Mouse (Mus musculus) Patski (cell line): ENCODE data around the gene Ccdc141. TPM values are rescaled to one million over a fixed set of nuclear protein-coding genes. Genes with fewer than 3 reads are reported as not detected.

Experiments
- ATAC-seq: fragments of 100-300 bp; one replicate; pipeline ENCODE4 v1.8.0; 2021
- CTCF ChIA-PET: fragments of 350-600 bp; sonication (Branson Sonifier 250); formaldehyde crosslinking; loops from one replicate; lab custom pipeline; 2022; ENCODE audit warnings: inconsistent platforms; lab: Charles Lee
- POLR2A ChIA-PET: fragments of 350-600 bp; sonication (Branson Sonifier 250); formaldehyde crosslinking; loops from one replicate; lab custom pipeline; 2022; ENCODE audit warnings: antibody characterized with exemption, inconsistent platforms; lab: Charles Lee
- DNase-seq: peaks from one replicate; pipeline ENCODE4 v3.0.0-alpha.2; 2011; ENCODE audit warnings: low read depth, low spot score
- H3K27me3 ChIP-seq: fragments of 371-371 bp; one replicate; pipeline ENCODE4 v1.5.1; 2021
- CTCF ChIP-seq: fragments of 100-300 bp; IDR thresholded peaks from one replicate; pipeline ENCODE4 v1.5.1; 2021
- in situ Hi-C: fragments of 300-500 bp; cut with MboI; formaldehyde crosslinking; loops from 3 replicates; pipeline ENCODE4 v1.11.1; 2018; ENCODE audit warnings: low pct_unique_long_range_greater_than_20kb, mixed read lengths
- polyA plus RNA-seq: library from polyadenylated mRNA; unstranded; gene quantifications from one replicate; pipeline ENCODE4 v1.2.3, GENCODE M21; 2021

Ccdc141 gene
- polyA plus RNA-seq, 1 experiment from 2014 or later: 0.56 TPM

- TF ChIP-seq CTCF: no peak
- ATAC-seq (no peak), DNase-seq (no peak)
- peaks cover 18% of the 10 kb centered on the region for H3K27me3 ChIP-seq
- in situ Hi-C loops: no loop called here
- ChIA-PET POLR2A (no interaction called here), CTCF (interaction anchor here (1.0 to 1.7 kb wide), 4 partner anchors 9 to 125 kb away, joined by 3 to 4 read pairs (median 4); no protein-coding TSS in a partner anchor)
Measured at GRCm38 (mm10) chr2:77078746-77079145, 91.7 kb downstream of the Ccdc141 start.

GRCm38 (mm10) chr2:77074373-77074772 lies 96.1 kb downstream of the Ccdc141 start:
- CTCF ChIA-PET: interaction anchor here (0.8 kb wide), 1 partner anchor 267 kb away, joined by 4 read pairs; no protein-coding TSS in a partner anchor
- TF ChIP-seq CTCF: no peak
- POLR2A ChIA-PET: no interaction called here
- ATAC-seq (no peak), DNase-seq (no peak)
- in situ Hi-C loops: loop anchor here (25.0 kb wide), 1 partner anchor 638 kb away; no protein-coding TSS in a partner anchor
- peaks cover 24% of the 10 kb centered on the region for H3K27me3 ChIP-seq

- no peak for ATAC-seq
- TF ChIP-seq CTCF: no peak
- no peak for DNase-seq
Measured at GRCm38 (mm10) chr2:77073930-77074329, 96.5 kb downstream of the Ccdc141 start.

GRCm38 (mm10) chr2:77065294-77065693 lies 105.1 kb downstream of the Ccdc141 start:
- CTCF ChIA-PET: no interaction called here
- POLR2A ChIA-PET: no interaction called here
- in situ Hi-C loops: loop anchor here (10.0 to 25.0 kb wide), 2 partner anchors 140 to 647 kb away; no protein-coding TSS in a partner anchor
- DNase-seq (no peak), ATAC-seq (no peak)
- TF ChIP-seq CTCF: no peak
- peaks cover 10% of the 10 kb centered on the region for H3K27me3 ChIP-seq

More at GRCm38 (mm10) chr2:77073930-77074329, 96.5 kb downstream of the Ccdc141 start:
- ChIA-PET POLR2A (no interaction called here), CTCF (no interaction called here)
- in situ Hi-C loops: loop anchor here (25.0 kb wide), 1 partner anchor 638 kb away; no protein-coding TSS in a partner anchor
- H3K27me3 ChIP-seq: peaks cover 24% of the 10 kb centered on the region

GRCm38 (mm10) chr2:77061871-77062270 lies 108.6 kb downstream of the Ccdc141 start:
- in situ Hi-C loops: loop anchor here (5.0 to 25.0 kb wide), 3 partner anchors 143 to 650 kb away; no protein-coding TSS in a partner anchor
- peaks cover 9% of the 10 kb centered on the region for H3K27me3 ChIP-seq
- ChIA-PET CTCF (interaction anchor here (0.7 to 1.4 kb wide), 3 partner anchors 18 to 283 kb away, joined by 3 to 4 read pairs (median 3); no protein-coding TSS in a partner anchor), POLR2A (no interaction called here)
- ATAC-seq (no peak), DNase-seq (no peak)
- TF ChIP-seq CTCF: peak; percentile 71

- ChIA-PET CTCF (interaction anchor here (0.7 to 3.0 kb wide), 3 partner anchors 10 to 282 kb away, joined by 3 to 13 read pairs (median 5); no protein-coding TSS in a partner anchor), POLR2A (no interaction called here)
- no peak for TF ChIP-seq CTCF
- DNase-seq (no peak), ATAC-seq (no peak)
- in situ Hi-C loops: loop anchor here (25.0 kb wide), 1 partner anchor 653 kb away; no protein-coding TSS in a partner anchor
- peaks cover 10% of the 10 kb centered on the region for H3K27me3 ChIP-seq
Measured at GRCm38 (mm10) chr2:77059596-77059995, 110.8 kb downstream of the Ccdc141 start.

GRCm38 (mm10) chr2:77056367-77056766 lies 114.1 kb downstream of the Ccdc141 start:
- DNase-seq: no peak
- in situ Hi-C loops: loop anchor here (25.0 kb wide), 1 partner anchor 656 kb away; no protein-coding TSS in a partner anchor
- CTCF ChIA-PET: interaction anchor here (1.3 kb wide), 1 partner anchor 25 kb away, joined by 4 read pairs; no protein-coding TSS in a partner anchor

GRCm38 (mm10) chr2:77042912-77043311 lies 127.5 kb downstream of the Ccdc141 start:
- ChIA-PET POLR2A (no interaction called here), CTCF (interaction anchor here (1.0 kb wide), 1 partner anchor 17 kb away, joined by 3 read pairs; no protein-coding TSS in a partner anchor)
- ATAC-seq (no peak), DNase-seq (no peak)
- in situ Hi-C loops: no loop called here
- H3K27me3 ChIP-seq: peaks cover 13% of the 10 kb centered on the region
- no peak for TF ChIP-seq CTCF

More at GRCm38 (mm10) chr2:77056367-77056766, 114.1 kb downstream of the Ccdc141 start:
- no peak for ATAC-seq
- POLR2A ChIA-PET: no interaction called here
- TF ChIP-seq CTCF: no peak
- peaks cover 9% of the 10 kb centered on the region for H3K27me3 ChIP-seq

- DNase-seq (no peak), ATAC-seq (no peak)
- ChIA-PET CTCF (no interaction called here), POLR2A (no interaction called here)
- no peaks in the 10 kb centered on the region for H3K27me3 ChIP-seq
- no peak for TF ChIP-seq CTCF
- in situ Hi-C loops: no loop called here
Measured at GRCm38 (mm10) chr2:77039683-77040082, 130.8 kb downstream of the Ccdc141 start.

- ChIA-PET CTCF (no interaction called here), POLR2A (no interaction called here)
- ATAC-seq (no peak), DNase-seq (no peak)
- TF ChIP-seq CTCF: no peak
- in situ Hi-C loops: no loop called here
- H3K27me3 ChIP-seq: no peaks in the 10 kb centered on the region
Measured at GRCm38 (mm10) chr2:77039281-77039680, 131.2 kb downstream of the Ccdc141 start.

GRCm38 (mm10) chr2:77037211-77037610 lies 133.2 kb downstream of the Ccdc141 start:
- in situ Hi-C loops: no loop called here
- DNase-seq (no peak), ATAC-seq (no peak)
- no peak for TF ChIP-seq CTCF
- ChIA-PET CTCF (interaction anchor here (0.9 kb wide), 1 partner anchor 304 kb away, joined by 4 read pairs; no protein-coding TSS in a partner anchor), POLR2A (no interaction called here)
- H3K27me3 ChIP-seq: peaks cover 1% of the 10 kb centered on the region
